Mouse (Mus musculus) lung, postnatal 25 days (tissue): ENCODE results near the gene Atrn.

Experiments
- DNase-seq: peaks from one replicate; pipeline ENCODE4 v3.0.0; 2022; ENCODE audit warnings: low spot score

The Atrn gene

GRCm38 (mm10) chr2:131040854-131041825 is 134.8 kb downstream of the Atrn start:
- no peak for DNase-seq

- DNase-seq = no peak
Measured at GRCm38 (mm10) chr2:131042988-131043387, 136.7 kb downstream of the Atrn start, which contains the start of gene Gfra4. TSS of gene Gfra4 (minus strand) at chr2:131043088.

GRCm38 (mm10) chr2:131044354-131044852 is 138.1 kb downstream of the Atrn start:
- no peak for DNase-seq

- no peak for DNase-seq
Measured at GRCm38 (mm10) chr2:131044989-131045720, 138.9 kb downstream of the Atrn start.

- no peak for DNase-seq
Measured at GRCm38 (mm10) chr2:131046025-131046424, 139.7 kb downstream of the Atrn start.

- DNase-seq = no peak
Measured at GRCm38 (mm10) chr2:131052043-131052442, 145.7 kb downstream of the Atrn start.

GRCm38 (mm10) chr2:131052862-131053418 is 146.6 kb downstream of the Atrn start:
- DNase-seq = no peak

- DNase-seq = no peak
Measured at GRCm38 (mm10) chr2:131053851-131054645, 147.8 kb downstream of the Atrn start.

- DNase-seq = no peak
Measured at GRCm38 (mm10) chr2:131054646-131055264, 148.5 kb downstream of the Atrn start.

GRCm38 (mm10) chr2:131055631-131056030 is 149.3 kb downstream of the Atrn start:
- DNase-seq = peak; percentile 55

- DNase-seq = no peak
Measured at GRCm38 (mm10) chr2:131056191-131056590, 149.9 kb downstream of the Atrn start.

- DNase-seq = no peak
Measured at GRCm38 (mm10) chr2:131058672-131059071, 152.4 kb downstream of the Atrn start.

GRCm38 (mm10) chr2:131059377-131059776 is 153.1 kb downstream of the Atrn start:
- DNase-seq = peak; percentile 72

GRCm38 (mm10) chr2:131059781-131060540 is 153.7 kb downstream of the Atrn start:
- no peak for DNase-seq

- no peak for DNase-seq
Measured at GRCm38 (mm10) chr2:131060784-131061183, 154.5 kb downstream of the Atrn start.

- no peak for DNase-seq
Measured at GRCm38 (mm10) chr2:131061607-131062006, 155.3 kb downstream of the Atrn start.

GRCm38 (mm10) chr2:131063404-131063864 is 157.1 kb downstream of the Atrn start, which contains the start of gene Adam33:
TSS of gene Adam33 (minus strand) at chr2:131063814.
- DNase-seq = no peak

GRCm38 (mm10) chr2:131066342-131066741 is 160.0 kb downstream of the Atrn start:
- no peak for DNase-seq

GRCm38 (mm10) chr2:131067481-131067880 is 161.2 kb downstream of the Atrn start:
- no peak for DNase-seq

GRCm38 (mm10) chr2:131072536-131072935 is 166.2 kb downstream of the Atrn start:
- DNase-seq = no peak
